ENCODE assay signal across 13 mouse cellular contexts in genomic region chr5:133080751-133081150, GRCm38 (mm10).
"Had no signal": no experiment of that assay in that cellular context is flagged by ENCODE, and none has a peak within 500 bp of the region (broad histone marks: within the 10 kb centered on the region; RNA-seq: fewer than 3 reads in every experiment).

No protein-coding gene starts in this region.

- H3K27ac ChIP-seq: kidney, postnatal 0 days; limb, embryonic 13.5 days; liver, embryonic 14.5 days; midbrain, embryonic 12.5 days; neural tube, embryonic 15.5 days had no signal

- H3K9me3 ChIP-seq: limb, embryonic 13.5 days; midbrain, embryonic 12.5 days; neural tube, embryonic 15.5 days had no signal

- H3K9ac ChIP-seq: limb, embryonic 13.5 days; liver, embryonic 14.5 days; midbrain, embryonic 12.5 days; neural tube, embryonic 15.5 days had no signal

- H3K4me3 ChIP-seq: limb, embryonic 13.5 days; midbrain, embryonic 12.5 days; myocyte; neural tube, embryonic 15.5 days had no signal

- H3K4me2 ChIP-seq: limb, embryonic 13.5 days; midbrain, embryonic 12.5 days; neural tube, embryonic 15.5 days had no signal

- H3K27me3 ChIP-seq: midbrain, embryonic 12.5 days; neural tube, embryonic 15.5 days had no signal

- DNase-seq: kidney, adult 11 months; kidney, adult 9 months; kidney, postnatal 36 days; lung, adult 18-20 months; right cerebral cortex, postnatal 14 days; thymus, adult 18-20 months; thymus, postnatal 14 days had no signal

- H3K36me3 ChIP-seq: limb, embryonic 13.5 days; midbrain, embryonic 12.5 days; neural tube, embryonic 15.5 days had no signal
